Mouse (Mus musculus): ENCODE measurements around the gene Sf3a2. TPM values are rescaled to one million over a fixed set of nuclear protein-coding genes. Genes with fewer than 3 reads are reported as not detected.
A peak's percentile ranks its signal among the peaks of the same experiment; 100 is the strongest.

The Sf3a2 gene
- polyA plus RNA-seq, 1 experiment from 2014 or later: 61.7 TPM

GRCm38 (mm10) chr10:80761821-80762220 is 36.2 kb upstream of the Sf3a2 start:
- Histone ChIP-seq H3K36me3 (ENCODE audit: inconsistent target) (peaks cover 18% of the 10 kb centered on the region), H3K79me2 (ENCODE audit: inconsistent target) (peaks cover 96% of the 10 kb centered on the region), H3K27ac (no peak overlapping the region), H3K4me3 (ENCODE audit: inconsistent target) (no peak overlapping the region)
- 88% methylated on average over 3 of the region's 3 CpGs for WGBS (ENCODE audit: missing documents)

- H3K4me3 ChIP-seq (ENCODE audit: inconsistent target): no peak overlapping the region
- H3K27ac ChIP-seq: no peak overlapping the region
- peaks cover 32% of the 10 kb centered on the region for H3K36me3 ChIP-seq (ENCODE audit: inconsistent target)
- peaks cover 79% of the 10 kb centered on the region for H3K79me2 ChIP-seq (ENCODE audit: inconsistent target)
- 28% methylated on average over 2 of the region's 2 CpGs for WGBS (ENCODE audit: missing documents)
Observed at GRCm38 (mm10) chr10:80763502-80763901, 34.5 kb upstream of the Sf3a2 start.

- Histone ChIP-seq H3K27ac (no peak overlapping the region), H3K79me2 (ENCODE audit: inconsistent target) (peaks cover 57% of the 10 kb centered on the region), H3K36me3 (ENCODE audit: inconsistent target) (peaks cover 50% of the 10 kb centered on the region), H3K4me3 (ENCODE audit: inconsistent target) (no peak overlapping the region)
- WGBS (ENCODE audit: missing documents): 100% methylated on average over 2 of the region's 2 CpGs
Observed at GRCm38 (mm10) chr10:80765746-80766145, 32.3 kb upstream of the Sf3a2 start.

DNA sequence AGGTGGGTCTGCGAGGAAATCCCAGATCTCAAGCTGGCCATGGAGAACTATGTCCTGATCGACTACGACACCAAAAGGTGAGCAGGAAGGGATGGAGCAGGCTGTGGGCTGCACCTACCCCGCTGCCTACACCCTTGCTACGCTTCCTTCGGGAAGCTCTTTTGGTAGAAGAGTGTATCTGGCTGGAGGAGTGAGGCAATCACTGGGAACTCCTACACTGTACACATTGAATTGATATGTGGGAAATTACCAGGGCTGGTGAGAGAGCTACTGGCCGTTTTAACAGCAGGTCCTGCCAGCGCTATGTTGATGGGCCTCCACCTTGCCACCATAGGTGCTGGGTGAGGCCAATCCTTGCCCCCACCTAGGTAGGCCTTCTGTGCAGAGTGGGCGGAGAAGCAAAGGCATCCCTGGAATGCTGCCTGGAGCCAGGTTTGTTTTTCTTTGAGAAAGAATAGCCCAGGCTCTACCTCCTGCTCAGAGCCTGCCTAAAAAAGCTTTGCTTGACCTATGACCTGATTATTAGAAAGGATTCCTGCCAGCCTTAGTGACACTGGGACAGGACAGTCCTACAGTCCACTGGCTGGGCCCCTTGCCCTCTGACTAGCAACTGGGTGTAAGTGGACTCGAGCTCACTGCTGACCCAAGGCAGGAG is 31.7 kb upstream of the Sf3a2 start:
- H3K79me2 ChIP-seq (ENCODE audit: inconsistent target): peaks cover 51% of the 10 kb centered on the region
- no peak overlapping the region for H3K4me3 ChIP-seq (ENCODE audit: inconsistent target)
- peaks cover 56% of the 10 kb centered on the region for H3K36me3 ChIP-seq (ENCODE audit: inconsistent target)
- H3K27ac ChIP-seq: no peak overlapping the region
- 95% methylated on average over 10 of the region's 10 CpGs for WGBS (ENCODE audit: missing documents)

DNA sequence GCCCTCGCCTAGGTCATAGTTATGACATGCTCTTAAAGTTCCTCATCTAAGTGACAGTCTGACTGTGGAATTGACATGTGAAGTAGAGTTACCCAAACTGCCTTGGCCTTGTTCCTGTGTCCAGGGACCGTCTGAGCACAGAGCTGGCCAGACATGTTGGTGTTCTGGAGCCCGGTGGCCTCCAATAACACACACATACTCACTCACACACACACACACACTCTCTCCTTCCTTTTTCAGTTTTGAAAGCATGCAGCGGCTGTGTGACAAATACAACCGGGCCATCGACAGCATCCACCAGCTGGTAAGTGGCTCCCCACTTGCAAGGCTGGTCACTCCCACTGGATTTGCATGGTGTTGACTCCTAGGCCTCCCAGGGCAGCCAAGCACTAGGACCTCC is 29.6 kb upstream of the Sf3a2 start:
- Histone ChIP-seq H3K4me3 (ENCODE audit: inconsistent target) (no peak overlapping the region), H3K27ac (no peak overlapping the region), H3K36me3 (ENCODE audit: inconsistent target) (peaks cover 76% of the 10 kb centered on the region), H3K79me2 (ENCODE audit: inconsistent target) (peaks cover 30% of the 10 kb centered on the region)
- 85% methylated on average over 4 of the region's 6 CpGs for WGBS (ENCODE audit: missing documents)

DNA sequence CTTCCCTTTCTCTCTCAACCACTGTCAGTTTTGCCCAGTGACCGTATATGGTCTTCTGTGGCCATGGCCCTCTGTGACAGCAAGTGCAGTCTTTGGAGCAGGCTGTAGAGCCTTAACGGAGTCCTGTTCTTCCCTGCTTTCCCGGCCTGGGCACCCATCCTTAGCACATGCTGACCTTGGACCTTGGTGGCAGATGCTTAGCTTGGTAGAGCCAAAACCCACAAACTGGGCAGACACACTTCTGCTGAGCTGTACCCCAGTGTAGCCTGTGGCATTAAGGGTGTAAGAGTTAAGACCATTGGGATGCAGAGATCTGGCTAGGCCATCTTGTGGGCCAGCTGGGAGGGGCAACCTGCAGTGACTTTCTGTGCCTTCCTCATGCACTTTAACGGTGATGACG is 24.2 kb upstream of the Sf3a2 start:
- WGBS (ENCODE audit: missing documents): 71% methylated on average over 5 of the region's 5 CpGs
- Histone ChIP-seq H3K4me3 (ENCODE audit: inconsistent target) (no peak overlapping the region), H3K27ac (peak overlapping the region; percentile 29), H3K79me2 (ENCODE audit: inconsistent target) (peaks cover 11% of the 10 kb centered on the region; the same call in 1 of the 2 replicates), H3K36me3 (ENCODE audit: inconsistent target) (peaks cover 88% of the 10 kb centered on the region)

DNA sequence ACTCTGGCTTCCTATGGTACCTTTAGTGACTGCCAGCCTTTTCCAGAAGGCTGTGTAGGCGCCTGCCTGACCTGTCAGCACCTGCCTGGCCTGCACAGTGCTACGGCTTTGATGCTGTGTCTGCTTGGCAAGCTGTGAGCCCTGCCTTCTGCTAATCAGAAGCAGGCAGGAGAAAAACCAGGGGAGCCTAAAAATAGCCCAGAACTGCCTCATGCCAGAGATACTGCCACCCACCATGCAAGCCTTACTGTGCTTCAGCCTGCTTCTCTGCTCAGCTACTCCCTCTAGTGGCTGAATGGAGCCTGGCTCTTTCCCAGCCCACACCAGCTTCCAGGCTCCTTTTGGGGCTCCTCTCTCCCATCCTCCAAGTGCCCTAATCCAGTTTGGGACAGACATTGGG is 23.4 kb upstream of the Sf3a2 start:
- H3K4me3 ChIP-seq (ENCODE audit: inconsistent target): no peak overlapping the region
- peaks cover 85% of the 10 kb centered on the region for H3K36me3 ChIP-seq (ENCODE audit: inconsistent target)
- H3K79me2 ChIP-seq (ENCODE audit: inconsistent target): peaks cover 11% of the 10 kb centered on the region; the same call in 1 of the 2 replicates
- H3K27ac ChIP-seq: peak overlapping the region; percentile 29
- WGBS (ENCODE audit: missing documents): 52% methylated on average over 2 of the region's 2 CpGs

DNA sequence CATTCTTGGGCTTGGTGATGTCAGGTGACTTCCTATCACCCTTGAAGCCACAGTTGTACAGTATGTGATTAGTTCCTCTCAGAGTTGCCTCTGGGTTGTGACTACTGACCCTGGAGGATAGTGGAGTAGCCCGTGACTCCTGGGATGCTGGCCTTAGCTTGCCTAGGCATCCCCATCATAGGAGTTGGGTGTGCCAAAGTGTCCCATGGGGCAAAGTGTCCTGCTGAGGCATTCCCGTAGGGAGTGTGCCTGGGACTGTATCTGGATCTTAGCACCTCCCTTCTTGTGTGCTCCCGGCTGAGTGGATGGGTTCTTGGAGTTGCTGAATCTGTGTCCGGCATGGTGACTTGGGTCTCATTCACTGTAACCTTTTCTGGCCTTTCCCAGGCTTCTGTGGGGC is 23.0 kb upstream of the Sf3a2 start:
- Histone ChIP-seq H3K36me3 (ENCODE audit: inconsistent target) (peaks cover 83% of the 10 kb centered on the region), H3K4me3 (ENCODE audit: inconsistent target) (no peak overlapping the region), H3K79me2 (ENCODE audit: inconsistent target) (peaks cover 11% of the 10 kb centered on the region; the same call in 1 of the 2 replicates), H3K27ac (no peak overlapping the region)
- WGBS (ENCODE audit: missing documents): 98% methylated on average over 4 of the region's 4 CpGs

DNA sequence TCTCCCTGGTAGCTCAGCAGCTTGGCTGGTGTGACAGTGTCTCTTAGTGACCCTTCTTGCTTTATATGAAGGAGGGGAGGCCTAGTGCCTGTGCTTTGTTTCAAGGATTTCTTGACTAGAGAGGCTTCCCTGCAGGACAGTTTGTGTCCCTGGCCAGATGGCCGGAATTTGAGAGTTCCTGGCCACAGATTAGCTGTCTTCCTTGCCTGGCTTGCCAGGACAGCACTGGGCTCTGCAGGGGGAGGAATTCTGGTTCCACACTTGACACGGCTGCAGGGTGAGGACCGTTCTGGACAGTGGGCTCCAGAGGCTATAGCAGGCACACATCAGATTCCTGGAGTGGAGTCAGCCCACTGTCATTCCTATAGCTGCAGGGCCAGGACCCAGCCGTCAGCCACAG is 22.3 kb upstream of the Sf3a2 start:
- no peak overlapping the region for H3K4me3 ChIP-seq (ENCODE audit: inconsistent target)
- H3K79me2 ChIP-seq (ENCODE audit: inconsistent target): peaks cover 11% of the 10 kb centered on the region; the same call in 1 of the 2 replicates
- H3K27ac ChIP-seq: no peak overlapping the region
- 96% methylated on average over 4 of the region's 4 CpGs for WGBS (ENCODE audit: missing documents)
- peaks cover 83% of the 10 kb centered on the region for H3K36me3 ChIP-seq (ENCODE audit: inconsistent target)

DNA sequence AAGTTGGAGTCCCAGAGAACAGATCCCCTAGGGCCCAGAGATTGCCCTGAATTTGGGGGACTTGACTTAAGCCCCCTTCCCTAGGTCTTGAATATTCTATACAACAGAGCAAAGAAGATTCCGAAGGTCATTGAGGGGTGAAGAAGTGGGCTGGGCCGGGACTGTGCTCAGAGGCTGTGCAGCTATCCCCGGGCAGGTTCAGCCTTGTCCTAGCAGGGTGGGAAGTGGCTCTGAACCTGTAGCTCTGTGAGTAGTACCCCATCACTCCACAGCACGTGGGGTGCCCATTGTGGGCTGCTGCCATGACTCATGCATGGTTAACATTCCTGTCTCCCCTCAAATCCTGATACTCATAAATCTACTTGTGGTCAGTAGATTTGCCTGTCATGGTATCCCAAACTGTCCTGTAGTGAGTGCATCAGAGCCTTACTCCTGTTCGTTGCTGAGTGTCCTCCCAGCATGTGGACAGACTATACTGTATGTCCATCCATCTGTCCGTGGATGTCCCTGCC is 21.6 kb upstream of the Sf3a2 start:
- H3K27ac ChIP-seq: no peak overlapping the region
- peaks cover 83% of the 10 kb centered on the region for H3K36me3 ChIP-seq (ENCODE audit: inconsistent target)
- WGBS (ENCODE audit: missing documents): 92% methylated on average over 6 of the region's 6 CpGs
- H3K79me2 ChIP-seq (ENCODE audit: inconsistent target): peaks cover 11% of the 10 kb centered on the region; the same call in 1 of the 2 replicates
- no peak overlapping the region for H3K4me3 ChIP-seq (ENCODE audit: inconsistent target)

DNA sequence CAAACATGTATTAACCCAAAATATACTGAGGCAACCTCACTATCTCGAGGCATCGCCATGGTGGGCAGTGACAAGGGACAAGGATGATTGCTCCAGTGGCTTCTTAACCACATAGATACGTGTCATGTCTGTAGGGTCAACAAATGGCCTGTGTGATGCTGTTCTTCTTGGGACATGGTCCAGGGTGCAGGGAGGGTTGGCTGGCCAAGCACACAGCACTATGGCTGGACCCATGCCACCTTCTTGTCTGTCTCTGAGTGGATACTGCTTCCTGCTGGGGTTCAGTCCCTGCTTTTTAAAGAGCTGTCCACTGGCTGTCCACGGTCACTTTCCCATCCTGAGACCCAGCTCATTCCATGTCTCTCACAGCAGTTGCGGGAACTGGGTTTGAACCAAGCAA is 20.9 kb upstream of the Sf3a2 start:
- WGBS (ENCODE audit: missing documents): 98% methylated on average over 5 of the region's 5 CpGs
- Histone ChIP-seq H3K79me2 (ENCODE audit: inconsistent target) (peaks cover 11% of the 10 kb centered on the region; the same call in 1 of the 2 replicates), H3K36me3 (ENCODE audit: inconsistent target) (peaks cover 83% of the 10 kb centered on the region), H3K27ac (no peak overlapping the region), H3K4me3 (ENCODE audit: inconsistent target) (no peak overlapping the region)

DNA sequence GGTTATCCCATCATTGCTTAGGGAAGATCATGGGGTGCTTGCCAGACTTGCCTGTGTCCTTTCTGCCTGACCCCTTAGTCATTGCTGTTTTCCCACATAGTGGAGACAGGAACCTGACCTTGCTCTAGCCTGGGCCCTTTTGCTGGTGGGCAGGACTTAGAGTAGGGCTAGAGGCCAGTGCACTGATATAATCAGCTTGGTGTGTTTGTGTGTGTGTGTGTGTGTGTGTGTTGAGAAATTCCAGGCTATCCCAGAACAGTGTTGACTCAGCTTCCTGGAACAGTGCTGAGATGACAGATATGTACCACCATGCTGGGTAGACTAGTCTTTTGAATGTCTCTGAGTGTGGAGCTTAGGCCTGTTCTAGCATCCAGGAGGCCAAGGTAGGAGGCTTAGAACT is 18.4 kb upstream of the Sf3a2 start:
- H3K79me2 ChIP-seq (ENCODE audit: inconsistent target): peaks cover 11% of the 10 kb centered on the region; the same call in 1 of the 2 replicates
- H3K36me3 ChIP-seq (ENCODE audit: inconsistent target): peaks cover 89% of the 10 kb centered on the region
- no peak overlapping the region for H3K27ac ChIP-seq
- no peak overlapping the region for H3K4me3 ChIP-seq (ENCODE audit: inconsistent target)

GRCm38 (mm10) chr10:80784302-80784701 is 13.7 kb upstream of the Sf3a2 start:
- 97% methylated on average over 2 of the region's 2 CpGs for WGBS (ENCODE audit: missing documents)
- H3K36me3 ChIP-seq (ENCODE audit: inconsistent target): peaks cover 91% of the 10 kb centered on the region
- H3K4me3 ChIP-seq (ENCODE audit: inconsistent target): no peak overlapping the region
- H3K27ac ChIP-seq: no peak overlapping the region
- no peaks in the 10 kb centered on the region for H3K79me2 ChIP-seq (ENCODE audit: inconsistent target)

- no peak overlapping the region for H3K4me3 ChIP-seq (ENCODE audit: inconsistent target)
- 90% methylated on average over 12 of the region's 12 CpGs for WGBS (ENCODE audit: missing documents)
- peaks cover 94% of the 10 kb centered on the region for H3K36me3 ChIP-seq (ENCODE audit: inconsistent target)
- no peaks in the 10 kb centered on the region for H3K79me2 ChIP-seq (ENCODE audit: inconsistent target)
- H3K27ac ChIP-seq: no peak overlapping the region
Observed at GRCm38 (mm10) chr10:80784871-80785270, 13.1 kb upstream of the Sf3a2 start.

DNA sequence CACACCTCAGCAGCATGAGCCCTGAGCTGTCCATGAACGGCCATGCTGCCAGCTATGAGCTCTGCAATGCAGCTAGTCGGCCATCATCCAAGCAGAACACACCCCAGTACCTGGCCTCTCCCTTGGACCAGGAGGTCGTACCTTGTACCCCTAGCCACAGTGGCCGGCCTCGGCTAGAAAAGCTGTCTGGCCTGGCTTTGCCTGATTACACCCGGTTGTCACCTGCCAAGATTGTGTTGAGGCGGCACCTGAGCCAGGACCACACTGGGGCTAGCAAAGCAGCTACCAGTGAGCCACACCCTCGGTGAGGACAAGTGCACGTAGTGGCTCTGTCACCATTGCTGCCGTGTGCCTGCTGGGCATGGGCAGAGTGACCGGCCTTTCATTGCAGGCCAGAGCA is 12.0 kb upstream of the Sf3a2 start:
- Histone ChIP-seq H3K36me3 (ENCODE audit: inconsistent target) (peaks cover 92% of the 10 kb centered on the region), H3K4me3 (ENCODE audit: inconsistent target) (no peak overlapping the region)
- WGBS (ENCODE audit: missing documents): 94% methylated on average over 11 of the region's 11 CpGs

GRCm38 (mm10) chr10:80787517-80787916 is 10.5 kb upstream of the Sf3a2 start:
- peaks cover 77% of the 10 kb centered on the region for H3K36me3 ChIP-seq (ENCODE audit: inconsistent target)
- no peak overlapping the region for H3K27ac ChIP-seq
- WGBS (ENCODE audit: missing documents): 89% methylated on average over 2 of the region's 2 CpGs
- no peak overlapping the region for H3K4me3 ChIP-seq (ENCODE audit: inconsistent target)
- H3K79me2 ChIP-seq (ENCODE audit: inconsistent target): no peaks in the 10 kb centered on the region

More for the DNA sequence above, 12.0 kb upstream of the Sf3a2 start:
- no peak overlapping the region for H3K27ac ChIP-seq
- H3K79me2 ChIP-seq (ENCODE audit: inconsistent target): no peaks in the 10 kb centered on the region
